Mouse (Mus musculus) MEL (cell line): Measurements from ENCODE around the gene Cops4.

Experiments
- CHD1 ChIP-seq: IDR thresholded peaks from 2 replicates; pipeline ENCODE4 v1.6.1; 2012; ENCODE audit warnings: low read depth, mild to moderate bottlenecking, inconsistent platforms, low read length, improper control_type of control experiment
- CTCF ChIP-seq, 3 experiments: IDR thresholded peaks in 2 of 3; conservative IDR thresholded peaks in 1 of 3; 2 replicates each; pipeline ENCODE4 v1.5.1; 2011 to 2012; ENCODE audit warnings: low read length in 3 of 3, low read depth in 2 of 3, mild to moderate bottlenecking in 2 of 3, improper control_type of control experiment in 1 of 3, inconsistent platforms in 1 of 3, mixed read lengths in 1 of 3, moderate library complexity in 1 of 3; ENCODE audit not compliant: control insufficient read depth in 1 of 3, insufficient read depth in 1 of 3, poor library complexity in 1 of 3, severe bottlenecking in 1 of 3
- E2F4 ChIP-seq: IDR thresholded peaks from 2 replicates; pipeline ENCODE4 v1.6.1; 2011; ENCODE audit warnings: low read depth, low read length, improper control_type of control experiment, borderline replicate concordance
- ELF1 ChIP-seq: IDR thresholded peaks from 2 replicates; pipeline ENCODE4 v1.6.1; 2014; ENCODE audit warnings: low read depth, mild to moderate bottlenecking, inconsistent platforms, low read length, improper control_type of control experiment, moderate library complexity
- HCFC1 ChIP-seq: IDR thresholded peaks from 2 replicates; pipeline ENCODE4 v1.6.1; 2012; ENCODE audit warnings: low read depth, mild to moderate bottlenecking, inconsistent platforms, low read length, improper control_type of control experiment, moderate library complexity
- NRF1 ChIP-seq: IDR thresholded peaks from 2 replicates; pipeline ENCODE4 v1.6.1; 2014; ENCODE audit warnings: low read depth, mild to moderate bottlenecking, inconsistent platforms, low read length, improper control_type of control experiment, moderate library complexity; ENCODE audit not compliant: poor library complexity, insufficient read depth, severe bottlenecking
- POLR2A ChIP-seq, 2 experiments: IDR thresholded peaks; 2 replicates each; pipeline ENCODE4 v1.6.1; 2011 to 2012; ENCODE audit warnings: low read length in 2 of 2, mild to moderate bottlenecking in 2 of 2, control low read depth in 1 of 2, improper control_type of control experiment in 1 of 2, low read depth in 1 of 2, moderate library complexity in 1 of 2; ENCODE audit not compliant: control insufficient read depth in 1 of 2, insufficient read depth in 1 of 2, poor library complexity in 1 of 2
- POLR2AphosphoS2 ChIP-seq: IDR thresholded peaks from 2 replicates; pipeline ENCODE4 v1.6.1; 2011; ENCODE audit warnings: low read length, improper control_type of control experiment
- RCOR1 ChIP-seq: IDR thresholded peaks from 2 replicates; pipeline ENCODE4 v1.6.1; 2012; ENCODE audit warnings: low read depth, mild to moderate bottlenecking, inconsistent platforms, low read length, improper control_type of control experiment
- UBTF ChIP-seq: IDR thresholded peaks from 2 replicates; pipeline ENCODE4 v1.6.1; 2012; ENCODE audit warnings: low read depth, mild to moderate bottlenecking, inconsistent platforms, low read length, improper control_type of control experiment, moderate library complexity, borderline replicate concordance; ENCODE audit not compliant: insufficient read depth
- ZKSCAN1 ChIP-seq: IDR thresholded peaks from 2 replicates; pipeline ENCODE4 v1.6.1; 2012; ENCODE audit warnings: low read depth, mild to moderate bottlenecking, inconsistent platforms, low read length, improper control_type of control experiment, moderate library complexity
- ZMIZ1 ChIP-seq: IDR thresholded peaks from 2 replicates; pipeline ENCODE4 v1.6.1; 2012; ENCODE audit warnings: low read depth, mild to moderate bottlenecking, inconsistent platforms, low read length, improper control_type of control experiment, moderate library complexity

GRCm38 (mm10) chr5:100567258-100568032 lies 49.3 kb downstream of the Cops4 start:
- TF ChIP-seq ELF1 (no peak), UBTF (no peak), CTCF (IDR thresholded peaks at IDR 0.05 in 2 of 3, conservative IDR thresholded peaks at IDR 0.05 in 1 of 3; ENCODE audit: control insufficient read depth in 1 of 3, insufficient read depth in 1 of 3, low read depth in 2 of 3, low read length in 3 of 3, poor library complexity in 1 of 3, severe bottlenecking in 1 of 3) (no peak), ZMIZ1 (no peak), CHD1 (no peak), HCFC1 (no peak), POLR2A (IDR thresholded peaks at IDR 0.05; ENCODE audit: control insufficient read depth in 1 of 2, insufficient read depth in 1 of 2, low read depth in 1 of 2, low read length in 2 of 2, poor library complexity in 1 of 2) (no peak), E2F4 (no peak), NRF1 (no peak), ZKSCAN1 (no peak), RCOR1 (no peak), POLR2AphosphoS2 (no peak)
